Mouse (Mus musculus): Measurements from ENCODE around the gene Stxbp2. TPM values are rescaled to one million over a fixed set of nuclear protein-coding genes. Genes with fewer than 3 reads are reported as not detected.
A peak's percentile ranks its signal among the peaks of the same experiment; 100 is the strongest.

The Stxbp2 gene
- polyA plus RNA-seq, 1 experiment from 2014 or later = 25.2 TPM

DNA sequence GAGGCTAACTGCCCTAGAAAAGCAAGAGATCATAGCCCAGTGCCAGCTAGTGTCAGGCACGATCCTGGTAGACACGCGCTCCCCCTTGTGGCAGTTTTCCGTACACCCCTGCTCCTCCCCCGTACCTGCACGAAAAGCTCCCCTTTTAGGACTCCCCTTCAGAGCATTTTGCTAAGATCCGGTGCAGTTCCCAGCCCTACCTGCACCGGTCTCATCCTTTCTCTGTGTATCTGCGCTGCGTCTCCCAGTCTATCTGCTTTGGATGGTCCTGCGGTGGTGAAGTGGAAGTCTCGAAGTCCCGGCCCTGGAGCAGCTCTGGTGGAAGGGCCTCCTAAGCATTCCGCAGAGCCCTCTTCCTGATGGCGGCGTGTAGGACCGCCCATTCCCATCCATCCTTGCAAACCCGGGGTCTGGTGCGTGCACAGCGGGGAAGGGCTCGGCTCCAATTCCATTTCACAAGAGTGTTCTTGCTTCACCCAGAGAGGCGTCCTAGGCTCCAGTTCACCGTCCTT, 41.3 kb downstream of the Stxbp2 start, which contains the start of gene Fcor:
Gene Fcor, minus strand, starts transcription at position 383 of the 512 bp plus-strand sequence.
- no peaks in the 10 kb centered on the region for H3K4me1 ChIP-seq (ENCODE audit: control insufficient read depth, insufficient read depth, low read length)
- DNase-seq (ENCODE audit: low spot score) (peak; percentile 88), ATAC-seq (ENCODE audit: insufficient read depth, low FRiP score, low TSS enrichment) (peak; percentile 78)
- H3K4me2 ChIP-seq (ENCODE audit: low read depth) = peak within 1 kb of the TSS; percentile 52
- WGBS = under 1% methylated on average over 23 of the region's 23 CpGs
- no peaks in the 10 kb centered on the region for H3K27me3 ChIP-seq (ENCODE audit: control insufficient read depth, insufficient read depth, low read length)
- no peaks in the 10 kb centered on the region for H3K36me3 ChIP-seq (ENCODE audit: control insufficient read depth, insufficient read depth, low read length)
- H3K9ac ChIP-seq (ENCODE audit: low read length) = peak within 1 kb of the TSS; percentile 32
- H3K4me3 ChIP-seq (ENCODE audit: low read depth, low read length) = peak within 1 kb of the TSS; percentile 37
- H3K9me3 ChIP-seq (ENCODE audit: control insufficient read depth, low read length) = no peaks in the 10 kb centered on the region
- peak within 1 kb of the TSS; percentile 9; the same call in 1 of the 2 replicates for H3K27ac ChIP-seq (ENCODE audit: low read depth, low read length)

GRCm38 (mm10) chr8:3674671-3675070, 43.9 kb downstream of the Stxbp2 start:
- no peaks in the 10 kb centered on the region for H3K27me3 ChIP-seq (ENCODE audit: control insufficient read depth, insufficient read depth, low read length)

GRCm38 (mm10) chr8:3676131-3676992, 45.6 kb downstream of the Stxbp2 start, which contains the start of gene Trappc5:
Gene Trappc5, plus strand, starts transcription at chr8:3676299.
- Histone ChIP-seq H3K27me3 (ENCODE audit: control insufficient read depth, insufficient read depth, low read length) (no peaks in the 10 kb centered on the region), H3K9ac (ENCODE audit: low read length) (peak within 1 kb of the TSS; percentile 89), H3K9me3 (ENCODE audit: control insufficient read depth, low read length) (no peaks in the 10 kb centered on the region), H3K36me3 (ENCODE audit: control insufficient read depth, insufficient read depth, low read length) (peaks cover 11% of the 10 kb centered on the region), H3K27ac (ENCODE audit: low read depth, low read length) (peak within 1 kb of the TSS; percentile 57), H3K4me2 (ENCODE audit: low read depth) (peak within 1 kb of the TSS; percentile 81), H3K4me3 (ENCODE audit: low read depth, low read length) (peak within 1 kb of the TSS; percentile 82), H3K4me1 (ENCODE audit: control insufficient read depth, insufficient read depth, low read length) (peaks cover 4% of the 10 kb centered on the region; the same call in 1 of the 2 replicates)
- 2% methylated on average over 61 of the region's 61 CpGs for WGBS
- DNase-seq (ENCODE audit: low spot score) (peak; percentile 97), ATAC-seq (ENCODE audit: insufficient read depth, low FRiP score, low TSS enrichment) (peak; percentile 83)

More at GRCm38 (mm10) chr8:3674671-3675070, 43.9 kb downstream of the Stxbp2 start:
- Histone ChIP-seq H3K9me3 (ENCODE audit: control insufficient read depth, low read length) (no peaks in the 10 kb centered on the region), H3K4me1 (ENCODE audit: control insufficient read depth, insufficient read depth, low read length) (peaks cover 4% of the 10 kb centered on the region; the same call in 1 of the 2 replicates), H3K4me2 (ENCODE audit: low read depth) (no peak overlapping the region), H3K4me3 (ENCODE audit: low read depth, low read length) (no peak overlapping the region), H3K27ac (ENCODE audit: low read depth, low read length) (no peak overlapping the region), H3K36me3 (ENCODE audit: control insufficient read depth, insufficient read depth, low read length) (peaks cover 9% of the 10 kb centered on the region), H3K9ac (ENCODE audit: low read length) (no peak overlapping the region)
- 66% methylated on average over 3 of the region's 3 CpGs for WGBS
- ATAC-seq (ENCODE audit: insufficient read depth, low FRiP score, low TSS enrichment) (no peak), DNase-seq (ENCODE audit: low spot score) (no peak)

DNA sequence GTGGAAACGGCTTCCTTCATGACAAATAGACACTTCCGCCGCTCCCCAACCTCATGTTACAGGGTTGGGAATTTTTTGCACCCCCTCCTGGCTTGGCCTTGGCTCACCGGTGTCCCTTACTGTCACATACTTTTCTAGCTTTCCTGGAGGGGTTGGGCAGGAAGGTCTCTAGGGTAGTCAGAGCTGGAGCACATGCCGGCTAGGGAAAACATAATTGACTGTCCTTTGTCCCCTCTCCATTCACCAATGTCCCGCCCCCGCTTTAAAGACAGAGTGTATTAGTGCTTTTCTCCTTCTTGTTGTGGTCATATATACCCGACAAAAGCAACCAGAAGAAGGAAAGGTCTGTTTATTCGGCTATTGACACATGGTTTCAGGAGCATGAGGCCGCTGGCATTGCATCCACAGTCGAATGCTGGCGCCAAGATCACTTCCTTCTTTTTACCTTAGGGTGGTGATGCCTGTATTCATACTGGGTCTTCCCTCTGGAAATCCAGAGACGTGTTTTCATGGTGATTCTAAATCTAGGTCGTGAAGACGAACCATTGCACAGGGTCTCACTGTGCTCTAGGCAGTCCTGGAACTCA, 46.3 kb downstream of the Stxbp2 start:
- Histone ChIP-seq H3K9ac (ENCODE audit: low read length) (peak overlapping the region; percentile 89), H3K4me2 (ENCODE audit: low read depth) (peak overlapping the region; percentile 81), H3K9me3 (ENCODE audit: control insufficient read depth, low read length) (no peaks in the 10 kb centered on the region), H3K27ac (ENCODE audit: low read depth, low read length) (peak overlapping the region; percentile 57), H3K27me3 (ENCODE audit: control insufficient read depth, insufficient read depth, low read length) (no peaks in the 10 kb centered on the region), H3K4me1 (ENCODE audit: control insufficient read depth, insufficient read depth, low read length) (peaks cover 4% of the 10 kb centered on the region; the same call in 1 of the 2 replicates), H3K36me3 (ENCODE audit: control insufficient read depth, insufficient read depth, low read length) (peaks cover 11% of the 10 kb centered on the region), H3K4me3 (ENCODE audit: low read depth, low read length) (peak overlapping the region; percentile 82)
- DNase-seq (ENCODE audit: low spot score) (peak; percentile 32), ATAC-seq (ENCODE audit: insufficient read depth, low FRiP score, low TSS enrichment) (peak; percentile 11; the same call in 1 of the 2 replicates)
- 4% methylated on average over 15 of the region's 15 CpGs for WGBS

DNA sequence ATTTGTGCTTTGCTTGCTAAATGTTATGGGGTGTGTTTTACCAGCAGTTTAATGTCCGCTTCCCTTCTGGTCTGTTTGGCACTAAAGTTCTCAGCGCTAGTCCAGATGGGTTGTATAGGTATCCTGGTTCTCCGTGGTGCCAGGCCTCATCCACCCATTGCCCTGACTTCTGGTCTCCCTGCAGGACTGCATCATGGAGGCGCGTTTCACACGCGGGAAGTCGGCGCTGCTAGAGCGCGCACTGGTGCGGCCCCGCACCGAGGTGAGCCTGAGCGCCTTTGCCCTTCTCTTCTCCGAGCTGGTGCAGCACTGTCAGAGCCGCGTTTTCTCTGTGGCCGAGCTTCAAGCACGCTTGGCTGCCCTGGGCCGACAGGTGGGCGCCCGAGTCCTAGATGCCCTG, 48.1 kb downstream of the Stxbp2 start:
- Histone ChIP-seq H3K36me3 (ENCODE audit: control insufficient read depth, insufficient read depth, low read length) (peaks cover 11% of the 10 kb centered on the region), H3K9me3 (ENCODE audit: control insufficient read depth, low read length) (no peaks in the 10 kb centered on the region), H3K4me2 (ENCODE audit: low read depth) (no peak overlapping the region), H3K4me1 (ENCODE audit: control insufficient read depth, insufficient read depth, low read length) (peaks cover 4% of the 10 kb centered on the region; the same call in 1 of the 2 replicates), H3K27ac (ENCODE audit: low read depth, low read length) (no peak overlapping the region), H3K27me3 (ENCODE audit: control insufficient read depth, insufficient read depth, low read length) (no peaks in the 10 kb centered on the region), H3K9ac (ENCODE audit: low read length) (no peak overlapping the region), H3K4me3 (ENCODE audit: low read depth, low read length) (no peak overlapping the region)
- ATAC-seq (ENCODE audit: insufficient read depth, low FRiP score, low TSS enrichment) = no peak
- WGBS = 98% methylated on average over 23 of the region's 23 CpGs
- DNase-seq (ENCODE audit: low spot score) = no peak

- no peak overlapping the region for H3K9ac ChIP-seq (ENCODE audit: low read length)
- peaks cover 4% of the 10 kb centered on the region; the same call in 1 of the 2 replicates for H3K4me1 ChIP-seq (ENCODE audit: control insufficient read depth, insufficient read depth, low read length)
- no peak overlapping the region for H3K27ac ChIP-seq (ENCODE audit: low read depth, low read length)
- H3K27me3 ChIP-seq (ENCODE audit: control insufficient read depth, insufficient read depth, low read length) = no peaks in the 10 kb centered on the region
- WGBS = 95% methylated on average over 23 of the region's 23 CpGs
- no peak for DNase-seq (ENCODE audit: low spot score)
- ATAC-seq (ENCODE audit: insufficient read depth, low FRiP score, low TSS enrichment) = no peak
- no peaks in the 10 kb centered on the region for H3K9me3 ChIP-seq (ENCODE audit: control insufficient read depth, low read length)
- H3K4me3 ChIP-seq (ENCODE audit: low read depth, low read length) = no peak overlapping the region
- H3K36me3 ChIP-seq (ENCODE audit: control insufficient read depth, insufficient read depth, low read length) = peaks cover 11% of the 10 kb centered on the region
- H3K4me2 ChIP-seq (ENCODE audit: low read depth) = no peak overlapping the region
Observed at GRCm38 (mm10) chr8:3679236-3679635, 48.5 kb downstream of the Stxbp2 start.

DNA sequence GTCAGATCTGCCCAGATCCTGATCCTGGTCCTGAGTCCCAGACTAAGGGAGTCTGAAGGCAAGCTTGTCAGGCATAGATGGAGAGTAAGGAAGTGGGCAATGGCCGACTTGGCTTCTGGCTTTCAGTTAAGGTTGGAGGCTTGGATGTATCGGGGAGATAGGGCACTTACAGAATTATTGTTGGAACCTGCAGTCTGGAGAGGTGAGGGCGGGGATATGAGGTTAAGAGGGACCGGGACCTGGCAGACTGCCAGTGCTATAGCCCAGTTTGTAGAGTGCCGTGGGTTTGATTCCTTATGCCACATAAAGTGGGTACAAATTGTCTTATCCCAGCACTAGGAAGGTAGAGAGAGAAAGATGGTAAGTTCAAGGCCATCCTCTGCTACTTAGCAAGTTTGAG, 48.9 kb downstream of the Stxbp2 start:
- ATAC-seq (ENCODE audit: insufficient read depth, low FRiP score, low TSS enrichment) = no peak

GRCm38 (mm10) chr8:3682435-3682834, 51.7 kb downstream of the Stxbp2 start:
- peaks cover 2% of the 10 kb centered on the region; the same call in 1 of the 2 replicates for H3K4me1 ChIP-seq (ENCODE audit: control insufficient read depth, insufficient read depth, low read length)
- H3K27ac ChIP-seq (ENCODE audit: low read depth, low read length) = no peak overlapping the region
- DNase-seq (ENCODE audit: low spot score) = no peak
- H3K9ac ChIP-seq (ENCODE audit: low read length) = no peak overlapping the region
- peaks cover 11% of the 10 kb centered on the region for H3K36me3 ChIP-seq (ENCODE audit: control insufficient read depth, insufficient read depth, low read length)
- H3K4me3 ChIP-seq (ENCODE audit: low read depth, low read length) = no peak overlapping the region
- no peaks in the 10 kb centered on the region for H3K9me3 ChIP-seq (ENCODE audit: control insufficient read depth, low read length)
- ATAC-seq (ENCODE audit: insufficient read depth, low FRiP score, low TSS enrichment) = no peak
- no peaks in the 10 kb centered on the region for H3K27me3 ChIP-seq (ENCODE audit: control insufficient read depth, insufficient read depth, low read length)
- WGBS = 94% methylated on average over 5 of the region's 5 CpGs
- no peak overlapping the region for H3K4me2 ChIP-seq (ENCODE audit: low read depth)

More for the DNA sequence above, 48.9 kb downstream of the Stxbp2 start:
- Histone ChIP-seq H3K4me2 (ENCODE audit: low read depth) (no peak overlapping the region), H3K4me1 (ENCODE audit: control insufficient read depth, insufficient read depth, low read length) (peaks cover 4% of the 10 kb centered on the region; the same call in 1 of the 2 replicates), H3K9ac (ENCODE audit: low read length) (no peak overlapping the region), H3K27me3 (ENCODE audit: control insufficient read depth, insufficient read depth, low read length) (no peaks in the 10 kb centered on the region), H3K36me3 (ENCODE audit: control insufficient read depth, insufficient read depth, low read length) (peaks cover 11% of the 10 kb centered on the region), H3K4me3 (ENCODE audit: low read depth, low read length) (no peak overlapping the region), H3K27ac (ENCODE audit: low read depth, low read length) (no peak overlapping the region), H3K9me3 (ENCODE audit: control insufficient read depth, low read length) (no peaks in the 10 kb centered on the region)
- DNase-seq (ENCODE audit: low spot score) = no peak
- WGBS = 93% methylated on average over 5 of the region's 5 CpGs
